Mouse (Mus musculus) erythroblast, adult 5-6 weeks (primary cell): ENCODE data around the gene Tcf7l2. TPM values are rescaled to one million over a fixed set of nuclear protein-coding genes. Genes with fewer than 3 reads are reported as not detected.

Experiments used
- ATAC-seq: replicated peaks from 2 replicates; pipeline ENCODE4 v1.8.0; 2016; ENCODE audit warnings: moderate number of reproducible peaks, mild to moderate bottlenecking, moderate TSS enrichment, inconsistent platforms; ENCODE audit not compliant: poor library complexity, low FRiP score, severe bottlenecking
- total RNA-seq, 2 experiments: library from RNA; stranded (forward) in 1 of 2; stranded (reverse) in 1 of 2; fragments of 150-400 nt in 1 of 2; fragments of 200-764, 138-1000 nt in 1 of 2; gene quantifications; 2 replicates each; pipeline versions ENCODE4 v1.2.3 to v1.2.4; 2015 to 2017; ENCODE audit warnings: low replicate concordance in 2 of 2

Gene Tcf7l2
- total RNA-seq, 2 experiments from 2014 or later, result 0.68 to 3.5 TPM

DNA sequence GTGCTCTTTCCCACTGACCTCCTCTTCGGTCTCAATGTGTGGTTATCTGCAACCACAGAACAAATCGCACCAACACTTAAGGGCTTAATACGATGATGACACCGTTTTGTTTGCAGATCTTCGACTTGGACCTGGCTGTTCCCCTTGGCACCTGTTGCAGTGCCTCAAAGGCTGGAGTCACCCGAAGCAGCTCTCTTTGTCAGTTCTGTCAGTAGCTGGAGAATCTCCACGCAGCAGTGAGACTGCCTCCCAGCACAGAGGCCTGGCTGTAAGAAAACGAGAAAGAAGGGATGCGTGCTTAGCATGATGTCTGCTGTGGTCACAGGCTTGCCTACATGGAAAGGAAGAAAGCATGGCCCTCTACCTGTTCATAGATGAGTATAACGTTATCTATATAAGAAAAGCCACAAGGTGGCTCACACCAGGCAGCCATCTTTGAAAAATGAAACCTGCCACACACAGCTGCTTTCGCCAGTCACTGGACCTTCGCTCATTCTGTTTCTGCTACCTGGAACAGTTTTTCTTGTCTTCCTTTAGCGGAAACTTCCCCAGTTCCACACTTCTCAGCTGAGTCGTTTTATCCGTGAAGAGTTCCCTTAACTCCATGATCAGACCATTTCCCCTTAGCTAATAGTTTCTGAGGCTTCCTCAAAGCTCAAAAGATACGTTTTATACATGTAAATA is 21.1 kb upstream of the Tcf7l2 start:
- no peak for ATAC-seq

DNA sequence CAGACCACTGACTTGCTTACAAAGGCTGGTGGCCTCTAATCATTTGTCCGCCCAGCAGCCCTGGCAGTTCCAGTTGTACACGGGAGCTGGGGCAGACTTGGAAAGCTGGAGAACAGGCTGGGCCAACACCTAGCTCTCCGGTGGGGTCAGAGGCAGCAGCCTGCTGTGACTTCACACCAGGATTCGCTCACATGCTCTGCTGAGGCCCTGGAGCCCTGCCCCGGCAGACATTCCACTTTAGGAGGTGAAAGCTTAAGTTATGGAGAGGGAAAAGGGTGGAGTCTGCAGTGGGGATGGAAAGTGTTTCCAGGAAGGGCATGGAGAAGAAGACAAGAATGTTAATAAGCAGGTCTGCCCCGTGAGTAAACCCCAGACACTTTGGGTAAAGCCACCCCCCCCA is 19.2 kb upstream of the Tcf7l2 start:
- ATAC-seq, result no peak

DNA sequence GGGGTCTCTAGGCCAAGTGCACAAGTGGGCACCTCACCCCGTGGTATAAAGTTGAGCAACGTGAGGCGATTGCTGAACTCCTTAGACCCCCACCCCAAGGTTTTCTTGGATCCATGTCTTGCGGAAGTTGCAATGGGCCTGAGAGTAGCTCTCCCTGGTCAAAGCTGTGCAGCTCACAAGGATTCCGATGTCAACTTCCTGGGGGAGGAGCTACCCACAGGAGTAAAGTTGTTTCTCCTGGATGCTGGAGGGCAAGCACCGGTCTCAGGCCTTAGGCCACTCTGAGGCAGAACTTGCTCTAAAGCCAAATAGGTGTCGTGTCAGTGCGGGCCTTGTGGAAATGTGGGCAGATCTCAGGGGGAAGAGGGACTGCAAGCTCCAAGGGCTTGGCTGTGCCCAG is 12.2 kb upstream of the Tcf7l2 start:
- ATAC-seq, result no peak

DNA sequence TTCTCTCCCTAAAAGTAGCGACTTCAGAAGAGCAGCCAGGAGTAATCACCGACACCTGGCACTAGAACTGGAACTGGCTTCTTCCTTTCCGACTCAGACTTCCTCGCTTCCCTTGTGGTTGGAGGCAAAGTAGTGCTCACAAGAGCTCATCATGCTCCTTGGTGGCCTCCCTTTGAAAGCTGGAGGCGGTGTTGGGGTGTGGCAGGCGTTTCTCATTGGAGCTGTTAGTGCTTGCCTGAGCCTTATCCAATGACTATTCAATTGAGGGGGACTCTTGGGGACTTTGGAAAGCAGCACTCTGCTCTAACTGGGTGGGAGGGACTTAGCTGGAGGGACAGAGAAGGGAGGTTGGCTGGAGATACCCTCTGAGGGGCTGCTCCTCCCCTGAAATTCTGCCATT is 9.1 kb upstream of the Tcf7l2 start:
- no peak for ATAC-seq

DNA sequence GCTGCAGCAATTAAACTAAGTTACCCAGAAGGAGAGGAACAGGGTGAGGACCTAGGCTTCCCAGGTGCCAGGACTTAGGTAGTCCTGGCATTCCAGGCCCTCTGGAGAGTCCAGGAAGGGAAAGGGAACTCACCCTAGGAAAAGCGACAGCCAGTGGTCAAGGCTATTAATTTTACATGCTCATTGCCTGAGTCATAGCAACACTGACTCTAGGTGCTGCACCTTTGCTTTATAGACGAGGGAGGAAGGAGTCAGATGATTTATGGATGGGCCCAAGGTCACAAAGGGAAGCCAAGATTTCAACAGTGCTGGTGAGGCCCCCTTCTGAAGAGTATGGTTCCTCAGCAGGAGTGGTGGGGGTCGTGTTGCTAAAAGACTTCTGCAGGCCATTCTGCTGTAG is 8.6 kb upstream of the Tcf7l2 start:
- no peak for ATAC-seq

DNA sequence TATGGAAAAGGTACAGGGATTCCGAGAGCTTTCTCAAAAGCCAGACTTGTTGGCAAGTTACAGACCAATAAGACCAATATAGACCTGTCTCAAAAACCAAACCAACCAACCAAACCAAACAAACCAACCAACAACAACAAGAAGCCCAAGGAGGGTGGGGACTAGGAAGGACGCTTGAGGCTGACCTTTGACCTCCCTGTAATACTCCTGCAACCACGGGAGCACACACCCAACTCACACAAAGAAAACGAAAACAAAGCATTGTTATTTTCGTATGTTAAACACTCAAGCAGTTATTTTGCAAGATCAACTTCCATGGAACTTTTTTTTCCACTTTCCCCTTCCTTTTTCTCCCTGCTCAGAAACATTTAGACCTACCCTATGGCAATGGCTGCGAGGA is 5.6 kb upstream of the Tcf7l2 start:
- ATAC-seq, result no peak

DNA sequence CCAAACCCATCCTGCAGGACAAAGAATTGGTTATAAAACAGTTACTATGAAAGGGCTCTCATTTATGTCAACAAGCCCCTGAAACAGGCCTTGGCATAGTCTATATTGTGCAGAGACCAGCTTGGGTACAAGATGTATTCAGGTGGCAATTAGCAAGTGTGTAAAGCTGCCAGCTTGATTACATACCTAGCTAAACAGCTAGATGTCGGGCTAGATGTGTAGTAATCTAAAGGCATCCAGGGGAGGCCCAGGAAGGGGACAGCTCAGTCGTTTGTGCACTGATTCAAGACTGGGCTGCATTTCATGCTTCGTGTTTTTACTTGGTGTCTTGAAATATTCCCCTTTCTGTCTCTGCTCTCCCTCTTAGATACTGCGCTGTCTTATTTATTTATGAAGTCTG is 1.9 kb upstream of the Tcf7l2 start:
- ATAC-seq, result no peak

DNA sequence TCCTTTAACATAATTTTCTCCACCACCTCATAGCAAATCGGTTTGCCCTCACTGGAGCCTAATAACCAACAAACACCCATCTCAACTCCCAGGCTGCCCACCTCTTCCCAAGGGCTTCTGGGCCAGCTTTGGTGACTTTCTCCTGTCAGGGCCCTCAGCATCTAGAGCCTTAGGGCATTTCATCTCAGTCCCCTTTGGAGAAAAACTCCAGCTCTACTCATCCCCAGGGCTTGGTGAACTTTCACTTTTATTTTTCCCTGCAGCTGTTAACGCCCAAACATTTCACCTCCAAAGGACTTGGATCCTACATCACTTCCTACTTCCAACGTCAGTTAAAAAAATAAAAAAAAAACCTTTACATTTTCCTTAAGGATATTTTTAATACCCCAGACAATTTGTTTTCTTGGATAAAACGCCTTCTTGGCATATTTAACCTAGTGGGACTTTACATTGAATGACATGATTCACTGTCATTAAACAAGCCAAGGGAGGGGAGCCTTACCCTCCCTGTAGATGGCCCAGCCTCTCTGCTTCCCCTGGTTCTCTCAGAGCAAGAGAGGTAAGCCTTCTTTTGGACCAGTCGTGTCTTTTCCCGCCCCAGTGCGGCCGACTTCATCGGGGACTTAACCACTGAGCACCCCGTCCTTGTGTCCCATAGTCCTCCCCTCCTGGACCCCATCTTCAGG is 724 bp upstream of the Tcf7l2 start:
- no peak for ATAC-seq

DNA sequence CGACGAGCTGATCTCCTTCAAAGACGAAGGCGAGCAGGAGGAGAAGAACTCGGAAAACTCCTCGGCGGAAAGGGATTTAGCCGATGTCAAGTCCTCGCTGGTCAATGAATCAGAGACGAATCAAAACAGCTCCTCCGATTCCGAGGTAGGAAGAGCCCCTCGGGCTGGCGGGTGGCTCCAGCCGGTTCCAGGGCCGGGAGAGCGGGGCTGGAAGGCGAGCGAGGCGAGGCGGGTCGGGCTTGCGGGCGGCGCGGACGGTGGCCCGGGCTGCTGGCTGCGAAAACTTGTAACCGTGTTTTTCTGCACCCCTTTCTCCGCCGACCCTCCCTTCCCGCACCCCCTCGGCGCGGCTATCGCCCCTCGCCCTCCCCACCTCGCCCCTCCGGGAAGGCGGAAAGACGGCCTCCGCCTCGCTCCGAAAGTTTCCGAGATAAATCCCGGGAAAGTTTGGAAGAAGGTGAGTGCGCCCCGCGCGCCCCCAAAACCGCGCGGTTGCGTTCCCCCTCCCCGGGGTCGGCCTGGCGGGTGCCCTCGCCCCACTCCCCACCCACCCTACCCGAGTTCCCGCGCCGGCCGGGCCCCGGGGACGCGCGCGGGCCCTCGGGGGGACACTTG is 873 bp downstream of the Tcf7l2 start:
- no peak for ATAC-seq

DNA sequence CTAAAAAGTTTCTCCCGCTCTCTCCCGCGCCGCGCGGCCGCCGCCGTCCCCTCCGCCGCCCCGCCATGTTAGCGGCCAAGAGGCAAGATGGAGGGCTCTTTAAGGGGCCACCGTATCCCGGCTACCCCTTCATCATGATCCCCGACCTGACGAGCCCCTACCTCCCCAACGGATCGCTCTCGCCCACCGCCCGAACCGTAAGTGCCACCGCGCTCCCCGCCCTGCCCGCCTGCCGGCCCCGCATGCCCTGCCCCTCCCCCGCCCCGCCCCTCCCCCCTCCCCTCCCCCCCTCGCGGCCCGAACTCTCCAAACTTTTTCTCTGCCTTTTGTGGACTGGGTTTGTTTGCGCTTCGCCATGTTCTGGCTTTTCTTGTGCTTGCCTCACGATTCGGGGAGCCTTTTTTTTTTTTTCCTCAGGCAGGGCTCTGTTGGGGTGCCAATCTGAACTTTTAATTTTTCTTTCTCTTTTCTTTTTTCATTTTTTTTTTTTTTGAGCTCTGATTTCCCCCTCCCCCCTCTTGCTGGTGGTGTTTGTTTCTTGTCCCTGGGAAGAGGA is 1.5 kb downstream of the Tcf7l2 start:
- no peak for ATAC-seq

DNA sequence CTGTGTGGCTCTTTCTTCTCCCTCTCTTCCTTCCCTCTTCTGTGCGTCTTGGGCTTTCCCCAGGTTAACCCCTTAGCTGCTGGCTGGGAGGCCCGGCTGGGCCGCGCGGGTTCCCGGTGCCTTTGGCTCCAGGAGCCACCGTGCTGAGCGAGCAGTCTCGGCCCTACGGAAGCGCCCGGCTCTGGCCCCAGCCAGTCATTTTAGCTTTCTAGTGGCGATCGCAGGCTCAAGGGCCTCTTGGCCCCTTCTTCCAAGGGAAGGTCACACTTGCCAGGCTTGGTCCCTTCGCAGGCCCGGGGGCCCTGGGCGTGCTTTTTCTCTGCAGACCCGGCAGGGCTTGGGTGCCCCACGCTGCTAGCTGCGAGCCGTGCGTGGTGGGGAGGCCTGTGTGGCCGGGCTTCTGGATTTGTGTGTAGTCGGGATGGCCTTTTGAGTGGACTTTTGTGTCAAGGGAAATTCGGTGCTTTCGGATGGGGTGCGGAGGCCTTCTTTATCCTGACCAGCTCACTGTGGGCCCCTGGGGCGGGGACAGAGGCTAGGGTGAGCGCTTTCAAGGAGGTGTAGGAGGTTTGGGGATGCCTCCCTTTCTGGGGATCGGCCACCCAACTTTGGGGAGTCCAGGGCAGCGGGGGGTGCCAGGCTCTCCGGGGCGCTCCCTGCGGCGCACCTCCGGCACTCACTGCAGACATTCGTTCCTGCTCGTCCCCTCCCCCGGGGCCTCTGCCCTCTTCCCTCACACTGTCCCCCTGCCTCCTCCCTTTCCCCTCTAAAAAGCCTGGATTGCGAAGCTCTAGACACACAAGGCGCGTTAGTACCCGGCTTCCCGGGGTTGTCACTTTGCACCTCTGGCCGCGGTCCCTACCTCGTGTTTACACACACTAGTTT is 2.2 kb downstream of the Tcf7l2 start:
- no peak for ATAC-seq

DNA sequence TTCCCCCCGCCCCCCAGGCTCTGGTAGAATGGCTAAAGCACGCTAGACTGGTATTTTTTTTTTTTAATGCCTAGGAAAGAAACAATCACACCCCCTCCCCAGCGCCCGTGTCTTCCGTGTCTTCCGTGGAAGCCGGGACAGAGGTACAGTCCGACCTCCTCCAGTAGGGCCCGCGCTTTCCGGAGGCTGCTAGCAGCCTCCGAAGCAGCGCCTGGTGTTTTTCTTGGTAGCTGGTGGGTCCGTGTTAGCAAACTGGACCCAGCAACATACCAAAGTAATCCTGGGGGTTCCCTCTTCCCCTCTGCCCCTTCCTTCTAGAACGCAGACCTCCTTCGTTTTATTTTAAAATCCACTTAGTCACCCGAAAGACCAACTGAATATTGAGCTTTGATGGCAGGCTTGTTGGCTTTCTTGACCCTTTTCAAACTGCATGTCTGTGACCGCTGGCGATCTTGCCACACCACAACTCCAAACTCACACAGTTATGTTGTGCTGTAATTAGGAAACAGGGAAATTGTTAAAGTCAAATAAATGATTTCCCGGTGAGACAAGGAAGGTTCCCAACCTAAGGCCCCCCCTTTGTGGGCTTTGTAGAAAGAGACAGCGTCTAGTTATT is 3.1 kb downstream of the Tcf7l2 start:
- no peak for ATAC-seq

DNA sequence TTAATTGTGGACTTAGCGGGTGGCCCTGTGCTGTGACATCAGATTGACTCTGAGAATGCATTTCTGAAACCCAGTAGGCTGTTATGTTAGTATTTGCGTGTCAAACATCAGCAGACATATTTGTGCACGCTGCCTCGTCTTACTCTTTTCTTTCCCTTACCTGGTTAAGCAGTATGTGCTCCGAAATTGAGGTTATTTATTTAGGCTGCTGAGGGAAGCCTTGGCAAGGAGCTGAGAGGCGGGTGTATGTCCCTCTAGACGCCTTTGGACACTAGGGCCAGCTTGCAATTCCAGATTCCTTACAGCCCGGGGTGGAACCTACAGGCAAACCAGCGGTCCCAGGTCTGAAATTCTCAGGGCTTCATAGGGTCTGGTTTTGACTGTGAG is 3.6 kb downstream of the Tcf7l2 start:
- no peak for ATAC-seq

DNA sequence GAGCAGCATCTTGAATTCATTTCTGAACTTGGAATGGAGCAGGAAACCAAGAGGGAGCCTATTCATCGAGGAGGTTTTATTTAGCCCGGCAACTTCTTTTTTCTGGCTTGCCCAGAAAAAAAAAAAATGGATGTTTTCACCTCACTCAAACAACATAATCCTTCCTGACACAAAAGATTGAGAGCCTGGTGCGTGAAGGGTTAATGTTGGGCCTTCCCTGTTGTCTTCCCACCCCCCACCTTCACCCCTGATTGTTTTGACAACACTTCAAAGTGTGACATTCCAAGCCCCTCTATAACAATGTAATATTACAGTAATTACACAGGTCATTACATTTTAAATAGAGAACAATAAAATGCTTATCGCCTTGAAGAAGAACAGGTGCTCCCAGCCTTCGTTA is 4.6 kb downstream of the Tcf7l2 start:
- no peak for ATAC-seq

DNA sequence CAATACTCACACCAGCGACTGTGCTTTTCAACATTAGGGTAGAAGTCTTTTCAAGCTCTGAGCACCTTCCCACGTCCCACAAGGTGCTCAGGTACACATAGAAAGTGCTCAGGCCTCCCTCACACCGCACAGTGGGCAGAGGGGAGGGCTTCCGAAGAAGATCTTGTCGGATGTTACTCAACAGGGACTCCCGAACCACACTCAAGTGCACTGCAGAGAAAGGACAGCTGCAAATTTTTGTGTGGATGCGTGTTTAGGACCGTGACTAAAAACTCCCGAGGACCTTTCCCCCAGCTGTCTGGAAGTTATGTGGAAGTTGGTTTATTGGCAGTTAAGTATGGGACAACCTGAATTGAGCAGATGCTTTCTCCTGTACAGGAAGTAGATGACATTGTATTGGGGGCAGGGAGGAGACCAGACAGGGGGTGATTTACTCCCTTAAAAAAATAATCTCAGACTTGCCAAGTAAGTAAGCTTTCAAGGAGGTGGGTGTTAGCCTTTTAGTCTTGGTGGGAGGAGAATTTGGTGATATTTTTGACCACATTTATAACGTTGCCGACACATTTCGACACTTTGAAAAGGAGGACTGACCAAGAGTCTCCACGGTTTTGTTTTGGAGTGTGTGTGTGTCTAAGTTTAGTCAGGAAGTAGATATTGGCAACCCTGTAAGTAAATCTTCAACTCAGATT is 5.8 kb downstream of the Tcf7l2 start:
- no peak for ATAC-seq

DNA sequence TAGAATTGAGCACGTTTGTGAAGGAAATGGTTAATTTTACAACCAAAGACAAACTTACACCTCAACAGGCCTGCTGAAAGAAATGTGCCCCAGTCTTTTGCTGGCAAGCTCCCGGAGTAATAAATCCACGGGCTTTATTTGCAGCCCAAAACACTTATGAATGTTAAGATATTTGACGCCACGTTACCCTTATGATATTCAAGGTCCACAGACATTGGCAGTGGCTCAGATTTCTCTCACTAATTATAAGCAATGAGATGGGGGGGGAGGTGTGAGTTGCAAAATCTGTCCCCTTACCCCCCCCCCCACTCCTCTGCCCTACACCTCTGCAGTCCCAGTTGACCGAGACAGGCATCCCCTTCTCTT is 6.3 kb downstream of the Tcf7l2 start:
- ATAC-seq, result no peak

DNA sequence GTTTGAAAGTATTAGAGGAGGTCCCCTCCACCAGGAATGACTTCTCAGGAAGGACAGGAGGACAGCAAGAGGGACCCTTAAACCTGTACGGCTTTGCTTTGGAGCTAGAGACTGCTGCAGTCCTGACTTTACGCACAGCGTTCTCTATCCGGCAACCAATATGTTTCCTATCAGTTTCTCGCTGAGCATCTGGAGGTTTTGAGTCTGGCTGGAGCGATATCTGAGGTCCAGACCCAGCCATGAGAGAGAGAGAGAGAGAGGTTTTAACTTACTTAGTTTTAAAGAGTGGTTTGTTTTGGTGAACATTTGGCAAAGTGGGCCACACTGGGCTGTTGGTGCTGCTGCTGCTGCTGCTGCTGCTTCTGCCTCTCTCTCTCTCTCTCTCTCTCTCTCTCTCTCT is 7.2 kb downstream of the Tcf7l2 start:
- no peak for ATAC-seq

DNA sequence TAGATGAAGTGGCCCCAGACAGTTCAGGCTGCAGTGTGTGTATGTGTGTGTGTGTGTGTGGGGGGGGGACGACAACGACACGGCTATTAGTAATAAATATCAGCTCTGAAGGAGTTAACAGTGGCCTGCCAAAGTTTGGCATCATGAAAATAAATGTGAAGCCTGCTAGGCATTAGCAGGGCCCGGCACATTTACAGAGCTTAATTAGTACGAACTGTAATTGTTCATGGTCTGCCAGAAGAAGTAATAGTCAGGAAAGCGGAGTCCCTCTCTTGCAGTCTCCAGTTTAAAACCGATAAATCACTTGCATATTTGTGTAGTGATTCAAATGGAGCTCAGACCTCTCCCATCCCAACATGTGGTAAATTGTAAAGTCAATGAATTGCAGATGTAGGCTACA is 7.9 kb downstream of the Tcf7l2 start:
- no peak for ATAC-seq

DNA sequence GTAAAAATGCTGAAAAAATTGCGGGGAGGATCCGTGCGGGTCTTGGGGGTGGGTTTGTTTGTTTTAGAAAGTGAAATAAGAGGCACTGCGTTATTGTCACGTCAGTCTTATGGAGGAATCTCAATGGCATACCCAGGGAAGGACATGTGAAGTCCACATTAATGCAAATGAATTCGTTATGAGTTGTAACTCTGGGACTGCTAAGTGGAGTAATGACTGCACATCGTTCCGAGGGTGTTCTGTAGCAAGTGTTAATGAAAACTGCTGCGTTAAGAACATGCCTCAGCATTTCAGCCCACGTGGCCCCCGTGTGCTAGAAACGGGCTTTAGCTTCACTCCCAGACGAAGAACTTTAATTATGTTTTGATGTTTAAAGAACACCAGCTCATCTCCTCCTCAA is 8.4 kb downstream of the Tcf7l2 start:
- ATAC-seq, result no peak
